ENCODE assay signal across 10 mouse cellular contexts in the genomic region with DNA sequence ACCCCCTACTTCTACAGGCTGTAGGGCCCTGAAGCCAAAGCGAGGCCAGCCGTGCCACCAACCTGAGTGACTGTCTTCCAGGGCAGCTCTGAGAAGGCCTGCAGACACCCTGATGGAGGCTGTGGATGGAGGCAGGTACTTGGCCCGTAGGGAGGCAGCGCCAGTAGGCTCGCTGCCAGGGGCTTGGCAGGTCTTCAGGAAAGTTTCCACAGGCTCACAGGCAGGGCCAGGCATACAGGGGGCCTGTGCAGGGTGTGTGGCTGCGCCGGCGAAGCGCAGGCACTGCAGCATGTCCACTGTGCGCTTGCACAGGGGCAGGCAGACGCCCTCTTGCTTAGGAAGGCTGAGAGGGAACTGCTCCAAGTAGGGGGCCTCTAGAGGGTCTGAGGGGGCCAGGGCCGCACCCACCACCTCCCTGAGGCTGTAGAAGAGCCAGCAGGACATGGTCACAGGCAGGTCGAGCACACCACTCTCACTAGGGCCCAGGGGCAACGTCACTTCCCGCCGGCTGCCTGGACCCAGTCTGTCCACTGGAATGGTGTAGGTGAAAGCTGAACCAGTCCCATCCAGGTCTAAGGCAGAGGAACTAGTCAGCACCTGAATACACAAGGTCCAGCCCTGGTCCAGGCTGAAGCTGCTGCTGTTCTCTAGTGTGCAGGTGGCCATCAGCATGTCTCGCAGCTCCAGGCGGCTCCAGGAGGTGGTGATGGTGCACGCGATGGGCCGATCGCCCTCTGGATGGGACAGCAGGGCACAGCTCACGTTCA. TPM values are rescaled to one million over a fixed set of nuclear protein-coding genes. Genes with fewer than 3 reads are reported as not detected.
DNase-seq lines count a peak whose midpoint lies in the region; ATAC-seq and TF ChIP-seq lines count a peak whose summit lies in the region.
"Had no signal": no experiment of that assay in that cellular context is flagged by ENCODE, and none has a peak within 500 bp of the region (broad histone marks: within the 10 kb centered on the region; RNA-seq: fewer than 3 reads in every experiment).

No protein-coding gene starts in this region.

- TF ChIP-seq CTCF in liver, adult 2 months (IDR thresholded peaks at IDR 0.05; ENCODE audit: low read depth, low read length), result no peak
- TF ChIP-seq CTCF in lung, embryonic 14.5 days (IDR thresholded peaks at IDR 0.05; ENCODE audit: low read depth), result no peak
- TF ChIP-seq CTCF in left cerebral cortex, adult 2 months (IDR thresholded peaks at IDR 0.05), result no peak

- no peak overlapping the region; the same call in 1 of the 2 replicates for H3K4me2 ChIP-seq in embryonic facial prominence, embryonic 13.5 days
- H3K4me2 ChIP-seq in heart, embryonic 16.5 days (ENCODE audit: low read depth, low read length), result no peak overlapping the region
- no peak overlapping the region for H3K4me2 ChIP-seq in lung, embryonic 14.5 days
- H3K4me2 ChIP-seq: lung, embryonic 15.5 days had no signal

- H3K9me3 ChIP-seq in embryonic facial prominence, embryonic 13.5 days, result no peaks in the 10 kb centered on the region
- H3K9me3 ChIP-seq in heart, embryonic 16.5 days (replicated peaks; ENCODE audit: control insufficient read depth, low read length), result no peaks in the 10 kb centered on the region
- no peaks in the 10 kb centered on the region for H3K9me3 ChIP-seq in lung, embryonic 14.5 days (ENCODE audit: low read depth, low read length)
- H3K9me3 ChIP-seq: lung, embryonic 15.5 days had no signal

- no peak for ATAC-seq in embryonic facial prominence, embryonic 13.5 days (ENCODE audit: insufficient number of reproducible peaks, insufficient read depth, low FRiP score, low TSS enrichment, low read depth)
- ATAC-seq in heart, embryonic 16.5 days (replicated peaks; ENCODE audit: extremely low read depth, insufficient read depth, low FRiP score), result peak; percentile 46
- ATAC-seq in lung, embryonic 14.5 days (ENCODE audit: insufficient read depth), result no peak
- ATAC-seq: Patski had no signal

- H3K4me3 ChIP-seq in liver, adult 2 months (ENCODE audit: insufficient read depth, low read depth, low read length), result no peak overlapping the region
- no peak overlapping the region for H3K4me3 ChIP-seq in embryonic facial prominence, embryonic 13.5 days
- H3K4me3 ChIP-seq in heart, embryonic 16.5 days (ENCODE audit: low read length), result no peak overlapping the region
- H3K4me3 ChIP-seq in lung, embryonic 14.5 days (ENCODE audit: low read depth, low read length), result no peak overlapping the region
- H3K4me3 ChIP-seq in left cerebral cortex, adult 2 months, result no peak overlapping the region
- H3K4me3 ChIP-seq: lung, embryonic 15.5 days had no signal

- TF ChIP-seq POLR2A in liver, adult 2 months (IDR thresholded peaks at IDR 0.05; ENCODE audit: extremely low read depth, insufficient read depth, low read length), result no peak

- H3K79me2 ChIP-seq in liver, adult 2 months (ENCODE audit: control insufficient read depth, insufficient read depth, low read length), result no peaks in the 10 kb centered on the region

- no peak overlapping the region for H3K9ac ChIP-seq in liver, adult 2 months (ENCODE audit: low read depth, low read length)
- H3K9ac ChIP-seq in embryonic facial prominence, embryonic 13.5 days, result peak overlapping the region; percentile 46; the same call in 1 of the 2 replicates
- peak overlapping the region; percentile 43 for H3K9ac ChIP-seq in heart, embryonic 16.5 days (ENCODE audit: low read length)
- no peak overlapping the region for H3K9ac ChIP-seq in lung, embryonic 14.5 days
- H3K9ac ChIP-seq: lung, embryonic 15.5 days had no signal

- intact Hi-C loops in left cerebral cortex, adult 2 months (cut with DNase I), result no loop called here

- H3K27ac ChIP-seq in liver, adult 2 months (replicated peaks; ENCODE audit: insufficient read depth, low read depth, low read length), result no peak overlapping the region
- peak overlapping the region; percentile 22; the same call in 1 of the 2 replicates for H3K27ac ChIP-seq in embryonic facial prominence, embryonic 13.5 days
- peak overlapping the region; percentile 86 for H3K27ac ChIP-seq in heart, embryonic 16.5 days (ENCODE audit: low read length)
- no peak overlapping the region for H3K27ac ChIP-seq in lung, embryonic 14.5 days (ENCODE audit: low read depth)
- no peak overlapping the region for H3K27ac ChIP-seq in left cerebral cortex, adult 2 months
- H3K27ac ChIP-seq: lung, embryonic 15.5 days had no signal

- 74% methylated on average over 23 of the region's 23 CpGs for WGBS in liver, adult 2 months
- 91% methylated on average over 23 of the region's 23 CpGs for WGBS in embryonic facial prominence, embryonic 13.5 days
- 64% methylated on average over 23 of the region's 23 CpGs for WGBS in heart, embryonic 16.5 days
- WGBS in lung, embryonic 14.5 days, result 87% methylated on average over 23 of the region's 23 CpGs

- H3K27me3 ChIP-seq in liver, adult 2 months (ENCODE audit: control insufficient read depth, insufficient read depth, low read length), result no peaks in the 10 kb centered on the region
- no peaks in the 10 kb centered on the region for H3K27me3 ChIP-seq in embryonic facial prominence, embryonic 13.5 days
- H3K27me3 ChIP-seq in heart, embryonic 16.5 days (ENCODE audit: control insufficient read depth, insufficient read depth, low read length), result no peaks in the 10 kb centered on the region
- no peaks in the 10 kb centered on the region for H3K27me3 ChIP-seq in lung, embryonic 14.5 days (ENCODE audit: insufficient read depth, low read length)
- H3K27me3 ChIP-seq: lung, embryonic 15.5 days; Patski had no signal

- peak; percentile 50 for DNase-seq in liver, adult 2 months (ENCODE audit: extremely low read depth, low read depth, low spot score)
- DNase-seq in liver, result no peak
- peak; percentile 35 for DNase-seq in lung, embryonic 14.5 days
- no peak for DNase-seq in left cerebral cortex, adult 2 months (ENCODE audit: extremely low spot score in 1 of 2, low spot score in 2 of 2)
- no peak for DNase-seq in frontal cortex, postnatal 25 days (ENCODE audit: low spot score in 2 of 2)
- DNase-seq: cerebellum, adult 9-10 months had no signal

- no peaks in the 10 kb centered on the region for H3K36me3 ChIP-seq in liver, adult 2 months (ENCODE audit: control insufficient read depth, insufficient read depth, low read length)
- peaks cover 81% of the 10 kb centered on the region for H3K36me3 ChIP-seq in embryonic facial prominence, embryonic 13.5 days
- H3K36me3 ChIP-seq in heart, embryonic 16.5 days (ENCODE audit: control insufficient read depth, insufficient read depth), result peaks cover 32% of the 10 kb centered on the region
- peaks cover 70% of the 10 kb centered on the region for H3K36me3 ChIP-seq in lung, embryonic 14.5 days (ENCODE audit: insufficient read depth)

- H3K4me1 ChIP-seq in liver, adult 2 months (ENCODE audit: control insufficient read depth, insufficient read depth, low read length), result peaks cover 9% of the 10 kb centered on the region
- peaks cover 27% of the 10 kb centered on the region for H3K4me1 ChIP-seq in embryonic facial prominence, embryonic 13.5 days
- peaks cover 24% of the 10 kb centered on the region for H3K4me1 ChIP-seq in heart, embryonic 16.5 days (ENCODE audit: control insufficient read depth, insufficient read depth, low read length)
- peaks cover 5% of the 10 kb centered on the region for H3K4me1 ChIP-seq in lung, embryonic 14.5 days (ENCODE audit: insufficient read depth)

RNA-seq across cellular contexts. Expression of a gene that starts 4.6 kb away (rescaled TPM):
- total RNA-seq in liver, adult 2 months (2014; rRNA removed), result 3.2 and 5.4 TPM in 2 replicates
- polyA plus RNA-seq in liver, adult 2 months (2012; rRNA removed), result 10.8 and 14.9 TPM in 2 replicates
- 38.6 and 43.7 TPM in 2 replicates for polyA plus RNA-seq in embryonic facial prominence, embryonic 13.5 days (2015; fragmentation: Nextera tagmentation; extraction: Ambion mirVana)
- 28.8 and 37.3 TPM in 2 replicates for polyA plus RNA-seq in heart, embryonic 16.5 days (2015; fragmentation: Nextera tagmentation; extraction: Ambion mirVana)
- 35.6 and 44.5 TPM in 2 replicates for polyA plus RNA-seq in lung, embryonic 14.5 days (2014; fragmentation: Nextera tagmentation; extraction: Ambion mirVana)
- total RNA-seq in left cerebral cortex, adult 2 months (2021), result 10 to 100 TPM; 16.1 to 17.6 TPM

RNA-seq across cellular contexts. Expression of a gene that starts 12.7 kb away (rescaled TPM):
- total RNA-seq in liver, adult 2 months (2014; rRNA removed), result not detected in 2 replicates
- polyA plus RNA-seq in liver, adult 2 months (2012; rRNA removed), result not detected in 2 replicates
- 0.25 and 1.1 TPM in 2 replicates for polyA plus RNA-seq in embryonic facial prominence, embryonic 13.5 days (2015; fragmentation: Nextera tagmentation; extraction: Ambion mirVana)
- 0.71 and 0.91 TPM in 2 replicates for polyA plus RNA-seq in heart, embryonic 16.5 days (2015; fragmentation: Nextera tagmentation; extraction: Ambion mirVana)
- 0.23 and 0.57 TPM in 2 replicates for polyA plus RNA-seq in lung, embryonic 14.5 days (2014; fragmentation: Nextera tagmentation; extraction: Ambion mirVana)
- total RNA-seq in left cerebral cortex, adult 2 months (2021), result under 1 TPM in 1 of 2 experiments, not detected in 1; 0.25 TPM

RNA-seq across cellular contexts. Expression of a gene that starts 25.7 kb away (rescaled TPM):
- 68.0 and 123 TPM in 2 replicates for total RNA-seq in liver, adult 2 months (2014; rRNA removed)
- polyA plus RNA-seq in liver, adult 2 months (2012; rRNA removed), result 158 and 177 TPM in 2 replicates
- 2,524 and 2,741 TPM in 2 replicates for polyA plus RNA-seq in embryonic facial prominence, embryonic 13.5 days (2015; fragmentation: Nextera tagmentation; extraction: Ambion mirVana)
- polyA plus RNA-seq in heart, embryonic 16.5 days (2015; fragmentation: Nextera tagmentation; extraction: Ambion mirVana), result 1,134 and 1,179 TPM in 2 replicates
- polyA plus RNA-seq in lung, embryonic 14.5 days (2014; fragmentation: Nextera tagmentation; extraction: Ambion mirVana), result 2,614 and 2,926 TPM in 2 replicates
- 1,000 to 10,000 TPM; 1,100 to 1,129 TPM for total RNA-seq in left cerebral cortex, adult 2 months (2021)

Comparison
In these comparisons a context has a peak if more than half of its experiments do, and no peak if none do; other contexts are left out.
1. DNase-seq: peak in liver, adult 2 months (single experiment) and lung, embryonic 14.5 days (single experiment); none in liver (single experiment), left cerebral cortex, adult 2 months (0 of 2) and frontal cortex, postnatal 25 days (0 of 2).
2. H3K27ac ChIP-seq: peak in embryonic facial prominence, embryonic 13.5 days (single experiment) and heart, embryonic 16.5 days (single experiment); none in liver, adult 2 months (single experiment), lung, embryonic 14.5 days (single experiment) and left cerebral cortex, adult 2 months (single experiment).
3. H3K9ac ChIP-seq: peak in embryonic facial prominence, embryonic 13.5 days (single experiment) and heart, embryonic 16.5 days (single experiment); none in liver, adult 2 months (single experiment) and lung, embryonic 14.5 days (single experiment).